Mouse (Mus musculus) stomach, embryonic 15.5 days (tissue): ENCODE measurements around the gene Larp4. TPM values are rescaled to one million over a fixed set of nuclear protein-coding genes. Genes with fewer than 3 reads are reported as not detected.

Experiments
- ATAC-seq: fragments of 200-750 bp; cut with Nextera tagmentation; 2 replicates; pipeline ENCODE4 v1.8.0; 2017; ENCODE audit warnings: low read depth, moderate number of reproducible peaks, moderate TSS enrichment; ENCODE audit not compliant: insufficient read depth, low FRiP score
- H3K27ac ChIP-seq: fragments of 300-500 bp; sonication (generic); 2 replicates; pipeline ENCODE4 v1.5.1; 2015; ENCODE audit warnings: mild to moderate bottlenecking, inconsistent platforms
- H3K27me3 ChIP-seq: fragments of 300-500 bp; sonication (generic); replicated peaks from 2 replicates; pipeline ENCODE4 v1.6.1; 2015; ENCODE audit warnings: inconsistent platforms
- H3K36me3 ChIP-seq: fragments of 300-500 bp; sonication (generic); 2 replicates; pipeline ENCODE4 v1.6.1; 2015; ENCODE audit warnings: inconsistent platforms
- H3K4me1 ChIP-seq: fragments of 300-500 bp; sonication (generic); 2 replicates; pipeline ENCODE4 v1.6.1; 2015; ENCODE audit warnings: inconsistent platforms
- H3K4me2 ChIP-seq: fragments of 300-500 bp; sonication (generic); 2 replicates; pipeline ENCODE4 v1.6.1; 2015; ENCODE audit warnings: mild to moderate bottlenecking, inconsistent platforms
- H3K4me3 ChIP-seq: fragments of 300-500 bp; sonication (generic); replicated peaks from 2 replicates; pipeline ENCODE4 v1.5.1; 2015; ENCODE audit warnings: inconsistent platforms
- H3K9ac ChIP-seq: fragments of 300-500 bp; sonication (generic); 2 replicates; pipeline ENCODE4 v1.6.1; 2015; ENCODE audit warnings: inconsistent platforms
- H3K9me3 ChIP-seq: fragments of 300-500 bp; sonication (generic); 2 replicates; pipeline ENCODE4 v1.6.1; 2016; ENCODE audit warnings: inconsistent platforms
- WGBS: fragments of 180-500 bp; shearing (Covaris S2); methylation state at CpG from one replicate; pipeline ENCODE4 v1.1.7; 2015; 5-methylcytosine and 5-hydroxymethylcytosine counted together
- polyA plus RNA-seq: library from polyadenylated mRNA; unstranded; fragments of >200 nt; fragmentation: Nextera tagmentation; extraction: Ambion mirVana; gene quantifications from 2 replicates; pipeline ENCODE4 v1.2.1, GENCODE M21; 2015

Larp4 gene
- polyA plus RNA-seq, 1 experiment from 2014 or later: 34.2 TPM

DNA sequence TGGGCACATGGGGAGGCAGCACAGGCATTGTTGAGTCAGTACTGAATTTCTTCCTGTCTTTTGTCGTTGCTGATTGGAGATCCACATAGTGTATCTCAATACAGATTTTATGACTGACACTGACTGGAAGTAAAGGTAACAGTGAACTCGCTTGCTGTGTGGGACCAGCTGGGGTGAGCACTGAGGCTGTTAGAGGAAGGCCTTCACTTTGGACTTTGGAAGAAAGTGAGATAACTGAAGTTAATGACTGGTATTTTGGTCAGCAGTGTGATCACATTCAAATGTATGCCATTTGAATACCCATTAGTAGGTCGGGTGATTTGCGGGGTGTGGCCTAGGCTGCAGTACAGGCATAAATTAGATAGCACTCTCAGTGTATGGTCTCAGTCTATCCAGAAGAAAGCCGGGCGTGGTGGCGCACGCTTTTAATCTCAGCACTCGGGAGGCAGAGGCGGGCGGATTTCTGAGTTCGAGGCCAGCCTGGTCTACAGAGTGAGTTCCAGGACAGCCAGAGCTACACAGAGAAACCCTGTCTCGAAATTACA, 93.4 kb downstream of the Larp4 start:
- H3K4me3 ChIP-seq: no peak overlapping the region
- no peak overlapping the region for H3K27ac ChIP-seq
- H3K36me3 ChIP-seq: no peaks in the 10 kb centered on the region
- peaks cover 16% of the 10 kb centered on the region for H3K4me1 ChIP-seq
- WGBS: 87% methylated on average over 13 of the region's 13 CpGs
- no peaks in the 10 kb centered on the region for H3K27me3 ChIP-seq
- H3K9me3 ChIP-seq: no peaks in the 10 kb centered on the region
- no peak overlapping the region for H3K4me2 ChIP-seq
- no peak for ATAC-seq
- H3K9ac ChIP-seq: no peak overlapping the region

Other genes with a start within 250 kb of the Larp4 start
- 156 and 220 TPM in 2 replicates for gene Cox14, start 244.4 kb upstream of the Larp4 start, polyA plus RNA-seq
- 56.1 and 57.3 TPM in 2 replicates for gene Cers5, start 197.2 kb upstream of the Larp4 start, polyA plus RNA-seq
- 71.2 and 78.3 TPM in 2 replicates for gene Lima1, start 94.6 kb upstream of the Larp4 start, polyA plus RNA-seq
- gene Fam186a, start 3.0 kb upstream of the Larp4 start, polyA plus RNA-seq: not detected in 2 replicates
- gene Dip2b, start 68.6 kb downstream of the Larp4 start, polyA plus RNA-seq: 9.8 and 10.6 TPM in 2 replicates